Mouse (Mus musculus): ENCODE data around the gene Gm36028.
A peak's percentile ranks its signal among the peaks of the same experiment; 100 is the strongest.

Gm36028 gene

GRCm38 (mm10) chr16:37808866-37809622 lies 51.9 kb downstream of the Gm36028 start:
- peak; percentile 53 for DNase-seq

- DNase-seq: no peak
Observed at GRCm38 (mm10) chr16:37807269-37807668, 53.7 kb downstream of the Gm36028 start.

GRCm38 (mm10) chr16:37805746-37806495 lies 55.0 kb downstream of the Gm36028 start:
- DNase-seq: no peak

GRCm38 (mm10) chr16:37803387-37803950 lies 57.5 kb downstream of the Gm36028 start:
- peak; percentile 50 to 63 for DNase-seq

- peak in 1 of 2 experiments; percentile 47 for DNase-seq
Observed at GRCm38 (mm10) chr16:37802686-37803295, 58.2 kb downstream of the Gm36028 start.

GRCm38 (mm10) chr16:37801097-37801496 lies 59.8 kb downstream of the Gm36028 start:
- no peak for DNase-seq
